Mouse (Mus musculus) splenic B cell, adult 2 months (primary cell): Measurements from ENCODE around the gene Wfdc3.
"Not testable (repeated sequence)": the region's sequence is repeated elsewhere in the genome, so short reads cannot be mapped to it uniquely, and the experiment has no call there.

ENCODE experiments used
- DNase-seq: peaks from one replicate; pipeline ENCODE4 v3.0.0-alpha.2; 2011; ENCODE audit warnings: low read depth, low spot score
- H3K27me3 ChIP-seq: 2 replicates; pipeline ENCODE4 v1.6.1; 2012; ENCODE audit warnings: mild to moderate bottlenecking, low read length, moderate library complexity, mixed read lengths; ENCODE audit not compliant: control insufficient read depth, poor library complexity, insufficient read depth, severe bottlenecking
- H3K36me3 ChIP-seq: 2 replicates; pipeline ENCODE4 v1.6.1; 2012; ENCODE audit warnings: mild to moderate bottlenecking, low read length, moderate library complexity, mixed read lengths; ENCODE audit not compliant: control insufficient read depth, poor library complexity, insufficient read depth, severe bottlenecking

Wfdc3 gene

DNA sequence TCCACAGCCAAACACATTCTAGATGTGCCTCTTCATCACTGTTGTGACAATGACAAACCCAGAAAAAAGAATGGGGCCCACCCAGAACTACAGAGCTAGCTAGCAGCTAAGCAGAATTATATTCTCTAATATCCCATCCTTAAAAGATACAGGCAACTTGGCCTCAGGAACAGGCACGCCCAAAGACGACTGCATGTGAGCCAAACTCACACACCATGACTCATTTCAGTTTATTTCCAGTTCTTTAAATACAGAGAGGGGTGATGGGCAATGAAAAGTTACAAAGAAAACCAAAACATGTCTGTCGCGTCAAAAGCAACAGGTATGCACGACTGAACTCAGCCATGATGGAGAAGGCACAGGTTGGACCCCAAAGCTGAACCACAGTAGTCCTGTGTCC, 10.3 kb downstream of the Wfdc3 start:
- no peaks in the 10 kb centered on the region for H3K36me3 ChIP-seq
- no peaks in the 10 kb centered on the region for H3K27me3 ChIP-seq
- DNase-seq = no peak

DNA sequence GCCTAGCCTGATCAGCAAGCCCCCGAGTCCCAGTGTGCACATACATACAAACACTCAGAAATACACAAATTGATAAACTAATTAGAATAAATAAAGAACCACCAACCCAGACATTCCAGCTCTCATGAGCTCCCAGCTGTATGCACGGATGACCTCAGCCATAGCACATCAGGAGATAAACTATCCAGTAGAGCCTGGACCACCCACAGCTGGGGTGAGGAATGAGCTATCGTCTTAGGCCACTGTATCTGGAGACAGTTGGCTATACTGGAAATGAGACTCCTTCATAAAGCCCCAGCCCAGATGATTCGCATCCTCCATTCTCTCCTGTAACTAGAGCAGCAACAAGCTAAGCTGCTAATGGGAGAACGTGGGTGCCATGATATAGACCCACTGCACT, 10.9 kb downstream of the Wfdc3 start:
- DNase-seq = no peak
- H3K36me3 ChIP-seq = no peaks in the 10 kb centered on the region
- H3K27me3 ChIP-seq = no peaks in the 10 kb centered on the region

DNA sequence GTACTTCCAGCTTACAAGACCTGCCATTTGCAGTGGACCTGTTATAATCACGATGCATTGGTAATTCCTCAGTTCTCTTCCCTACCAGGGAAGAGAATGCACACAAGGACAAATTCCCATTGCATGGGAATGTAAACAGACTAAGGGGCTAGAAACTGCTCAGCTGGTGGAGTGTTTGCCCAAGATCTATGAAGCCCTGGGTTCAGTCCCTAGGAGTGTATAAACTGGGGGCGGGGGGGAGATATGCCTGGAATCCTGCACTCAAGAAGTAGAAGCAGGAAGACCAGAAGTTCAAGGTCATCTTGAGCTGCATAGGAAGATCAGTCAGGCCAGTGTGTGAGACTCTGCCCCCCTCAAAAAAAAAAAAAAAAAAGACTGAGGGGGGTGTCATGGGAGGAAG, 12.5 kb downstream of the Wfdc3 start:
- Histone ChIP-seq H3K36me3 (no peaks in the 10 kb centered on the region), H3K27me3 (no peaks in the 10 kb centered on the region)
- DNase-seq = no peak

DNA sequence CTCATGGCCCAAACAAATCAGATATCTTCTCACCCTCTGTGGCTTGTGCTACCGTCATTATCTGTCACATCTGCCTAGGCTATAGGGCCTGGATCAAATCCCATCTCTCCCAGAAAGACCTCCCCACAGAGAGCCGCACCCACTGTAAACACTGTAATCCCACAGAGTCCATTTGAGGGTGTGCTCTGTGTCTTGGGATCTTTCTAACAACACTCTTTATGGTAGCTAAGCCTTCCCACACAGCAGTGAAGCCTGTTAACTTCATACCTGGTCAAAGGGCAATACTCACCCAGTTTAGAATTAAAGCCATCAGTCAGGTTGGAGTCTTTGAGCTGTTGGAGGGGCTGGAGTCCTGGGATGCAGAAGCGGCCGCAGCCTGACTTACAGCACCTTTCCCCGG, 14.0 kb downstream of the Wfdc3 start:
- H3K27me3 ChIP-seq = no peaks in the 10 kb centered on the region
- no peak for DNase-seq
- no peaks in the 10 kb centered on the region for H3K36me3 ChIP-seq

DNA sequence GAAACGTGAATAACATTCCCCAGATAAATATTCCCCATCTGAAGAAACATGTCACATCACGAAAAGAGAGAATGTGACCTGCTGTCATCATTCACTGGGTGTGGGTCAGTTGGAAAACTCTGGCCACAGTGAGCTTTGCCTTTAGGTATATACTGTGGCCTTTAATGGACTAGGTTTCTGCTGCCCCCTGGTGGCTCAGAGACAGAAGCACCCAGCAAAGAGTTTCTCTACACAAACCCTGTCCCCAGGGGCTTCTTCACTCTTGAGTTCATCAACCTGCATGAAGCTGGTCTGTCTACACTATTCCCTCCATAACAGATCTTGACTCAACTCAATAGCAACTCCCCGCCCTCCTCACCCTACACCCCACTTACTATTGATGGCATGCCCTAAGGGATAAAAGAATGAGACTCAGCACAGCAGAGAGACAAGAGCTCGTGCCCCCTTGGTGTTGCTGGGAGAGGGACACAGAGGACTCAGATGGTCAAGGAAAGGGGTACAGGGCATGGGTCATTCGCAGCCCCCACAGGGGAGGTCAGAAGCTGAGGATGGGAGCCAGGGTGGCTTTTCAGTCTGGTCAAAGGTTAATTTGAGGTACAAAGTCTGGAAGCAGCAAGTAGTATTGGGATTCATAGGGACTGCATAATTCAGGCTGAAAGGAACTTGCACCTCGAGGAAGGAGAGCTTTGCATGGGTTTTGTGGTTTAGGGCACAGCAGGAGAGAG, 19.7 kb downstream of the Wfdc3 start:
- peak; percentile 77 for DNase-seq
- H3K36me3 ChIP-seq = no peaks in the 10 kb centered on the region
- H3K27me3 ChIP-seq = no peaks in the 10 kb centered on the region

DNA sequence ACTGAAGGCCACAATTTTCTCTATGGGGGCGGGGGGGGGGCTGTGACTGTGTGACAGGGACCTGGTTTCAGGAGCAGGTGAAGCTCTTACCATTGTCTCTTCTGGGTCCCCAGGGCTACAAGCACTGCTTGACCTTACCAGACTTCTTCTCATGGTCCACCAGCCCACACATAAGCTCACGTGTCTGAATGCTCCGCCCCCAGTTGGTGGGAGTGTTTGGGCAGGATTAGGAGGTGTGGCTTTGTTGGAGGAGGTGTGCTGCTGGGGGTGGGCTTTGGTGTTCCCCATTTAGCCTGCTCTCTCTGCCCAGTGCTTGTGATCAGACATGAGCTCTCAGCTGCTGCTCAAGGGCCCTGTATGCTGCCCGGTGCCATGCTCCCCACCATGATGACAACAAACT, 22.5 kb downstream of the Wfdc3 start:
- DNase-seq = no peak
- H3K27me3 ChIP-seq = no peaks in the 10 kb centered on the region
- H3K36me3 ChIP-seq = no peaks in the 10 kb centered on the region

DNA sequence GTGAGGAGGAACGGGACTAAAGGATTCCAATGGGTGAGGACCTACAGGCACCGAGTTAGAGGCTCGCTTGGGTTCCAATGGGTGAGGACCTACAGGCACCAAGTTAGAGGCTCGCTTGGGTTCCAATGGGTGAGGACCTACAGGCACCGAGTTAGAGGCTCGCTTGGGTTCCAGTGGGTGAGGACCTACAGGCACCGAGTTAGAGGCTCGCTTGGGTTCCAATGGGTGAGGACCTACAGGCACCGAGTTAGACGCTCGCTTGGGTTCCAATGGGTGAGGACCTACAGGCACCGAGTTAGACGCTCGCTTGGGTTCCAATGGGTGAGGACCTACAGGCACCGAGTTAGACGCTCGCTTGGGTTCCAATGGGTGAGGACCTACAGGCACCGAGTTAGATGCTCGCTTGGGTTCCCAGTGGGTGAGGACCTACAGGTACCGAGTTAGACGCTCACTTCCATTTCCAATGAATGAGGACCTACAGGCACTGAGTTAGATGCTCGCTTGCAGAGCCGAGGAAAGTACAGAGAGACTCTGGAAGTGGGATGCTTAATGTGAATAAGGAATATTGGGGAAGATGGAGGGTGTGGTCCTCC, 29.4 kb downstream of the Wfdc3 start:
- not testable (repeated sequence) for DNase-seq, H3K36me3 ChIP-seq

DNA sequence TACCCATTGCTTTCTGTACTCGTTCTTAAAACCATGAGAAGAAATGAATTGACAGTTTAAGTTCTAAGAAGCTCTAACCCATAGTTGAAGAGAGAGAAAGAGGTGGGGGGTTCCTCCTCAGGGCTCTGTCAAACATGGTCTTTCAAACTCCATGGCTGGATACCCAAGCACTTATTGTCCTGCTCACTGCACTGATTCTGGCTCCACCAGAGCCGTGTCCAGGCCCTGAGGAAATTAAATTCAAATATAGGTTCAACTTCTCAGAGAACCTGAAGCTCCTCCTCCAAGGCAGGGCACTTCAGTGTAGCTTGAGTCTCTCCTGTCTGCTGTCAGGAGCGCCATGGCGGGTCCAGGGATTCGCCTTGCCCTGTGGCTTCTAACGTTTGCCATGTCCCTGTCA, 30.7 kb downstream of the Wfdc3 start, which contains the start of gene Spint5:
Gene Spint5 (plus strand): TSS at position 301 of the 400 bp plus-strand sequence.
- no peak for DNase-seq
- Histone ChIP-seq H3K27me3 (no peaks in the 10 kb centered on the region), H3K36me3 (no peaks in the 10 kb centered on the region)

More for the DNA sequence above, 29.4 kb downstream of the Wfdc3 start:
- H3K27me3 ChIP-seq = not testable (repeated sequence)

DNA sequence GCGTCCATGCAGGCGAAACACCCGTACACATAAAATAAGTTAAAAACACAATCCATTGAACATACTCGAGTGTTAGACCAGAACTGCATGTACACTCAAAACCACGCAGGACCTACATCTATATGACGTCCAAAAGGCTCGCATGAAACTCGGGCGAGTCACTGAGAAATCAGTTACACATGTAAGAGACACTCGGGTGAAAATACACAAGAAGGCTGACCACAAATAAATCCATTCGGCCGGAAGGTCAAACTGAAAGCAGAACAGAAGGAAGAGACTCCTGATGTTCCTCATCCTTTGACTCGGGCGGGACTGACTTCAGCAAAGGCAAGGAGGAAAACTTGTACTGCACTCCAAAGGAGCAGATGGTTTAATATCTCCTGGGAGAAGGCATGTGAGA, 39.7 kb downstream of the Wfdc3 start:
- no peak for DNase-seq
- no peaks in the 10 kb centered on the region for H3K36me3 ChIP-seq
- H3K27me3 ChIP-seq = no peaks in the 10 kb centered on the region

DNA sequence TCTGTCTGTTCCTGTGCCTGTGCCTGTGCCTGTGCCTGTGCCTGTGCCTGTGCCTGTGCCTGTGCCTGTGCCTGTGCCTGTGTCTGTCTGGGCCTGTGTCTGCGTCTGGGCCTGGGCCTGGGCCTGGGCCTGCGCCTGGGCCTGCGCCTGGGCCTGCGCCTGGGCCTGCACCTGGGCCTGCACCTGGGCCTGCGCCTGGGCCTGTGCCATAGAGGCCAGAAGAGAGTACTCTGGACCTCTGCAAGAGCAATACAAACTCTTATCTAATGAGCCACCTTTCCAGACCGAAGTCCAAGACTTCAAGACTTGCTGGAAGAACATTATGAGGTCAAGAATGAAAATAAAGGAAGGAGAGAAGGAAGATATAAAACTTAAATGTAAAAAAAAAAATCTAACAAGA, 40.4 kb downstream of the Wfdc3 start:
- no peak for DNase-seq
- Histone ChIP-seq H3K36me3 (no peaks in the 10 kb centered on the region), H3K27me3 (no peaks in the 10 kb centered on the region)

DNA sequence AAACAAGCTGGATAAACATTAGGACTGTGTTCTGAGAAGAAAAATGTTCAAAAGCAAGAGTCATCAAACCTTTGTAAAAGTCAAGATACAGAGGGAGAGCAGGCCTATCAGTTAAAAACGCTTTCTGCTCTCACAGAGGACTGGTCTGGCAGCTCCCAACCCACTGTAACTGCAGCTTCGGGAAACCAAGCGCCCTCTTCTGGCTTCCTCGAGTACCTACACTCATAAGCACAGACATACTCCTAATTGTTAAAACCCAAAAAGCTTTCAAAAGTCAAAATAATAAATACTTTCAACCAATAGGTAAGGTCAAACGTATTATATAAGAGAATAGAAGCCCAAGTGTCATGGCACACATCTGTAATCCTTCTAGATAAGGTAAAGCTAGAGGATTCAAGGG, 41.5 kb downstream of the Wfdc3 start:
- Histone ChIP-seq H3K27me3 (no peaks in the 10 kb centered on the region), H3K36me3 (no peaks in the 10 kb centered on the region)
- no peak for DNase-seq

DNA sequence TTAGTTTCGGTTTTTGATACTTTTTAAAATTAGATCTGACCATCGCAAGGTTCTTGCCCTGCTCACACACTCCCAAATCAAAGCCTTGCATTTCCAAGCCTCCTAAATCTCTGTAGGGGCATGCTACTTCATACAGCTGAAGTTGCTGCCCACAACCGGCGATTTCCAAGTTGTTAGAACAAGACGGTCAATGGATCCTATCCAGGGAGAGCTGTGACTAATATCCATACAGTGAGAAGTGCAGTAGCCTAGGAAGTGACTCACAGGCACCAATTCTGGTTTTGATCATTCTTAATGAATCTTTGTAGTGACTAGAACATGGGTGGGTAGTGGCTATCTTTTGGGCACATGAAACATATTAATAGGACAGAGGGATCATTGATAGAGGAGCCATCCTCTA, 44.0 kb downstream of the Wfdc3 start:
- Histone ChIP-seq H3K36me3 (no peaks in the 10 kb centered on the region), H3K27me3 (no peaks in the 10 kb centered on the region)
- DNase-seq = no peak

DNA sequence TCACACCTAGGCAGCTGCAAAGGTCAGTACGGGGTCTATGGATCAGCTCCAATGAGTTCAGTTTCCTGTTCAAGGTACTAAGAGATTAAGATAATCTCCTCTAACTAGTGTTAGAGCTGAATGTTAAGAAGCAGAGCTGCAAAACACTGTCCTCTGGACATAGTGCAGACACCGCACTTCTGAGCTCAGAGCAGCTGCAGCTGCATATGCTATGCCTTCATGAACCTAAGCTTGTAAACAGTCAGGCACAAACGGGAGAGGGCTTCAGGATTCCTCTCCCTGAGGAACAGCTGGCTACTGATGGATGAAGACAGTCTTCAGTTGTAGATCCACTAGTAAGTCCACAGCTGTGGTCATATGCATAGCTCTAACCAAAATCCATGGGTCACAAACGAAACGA, 44.8 kb downstream of the Wfdc3 start:
- Histone ChIP-seq H3K36me3 (no peaks in the 10 kb centered on the region), H3K27me3 (no peaks in the 10 kb centered on the region)
- DNase-seq = no peak

DNA sequence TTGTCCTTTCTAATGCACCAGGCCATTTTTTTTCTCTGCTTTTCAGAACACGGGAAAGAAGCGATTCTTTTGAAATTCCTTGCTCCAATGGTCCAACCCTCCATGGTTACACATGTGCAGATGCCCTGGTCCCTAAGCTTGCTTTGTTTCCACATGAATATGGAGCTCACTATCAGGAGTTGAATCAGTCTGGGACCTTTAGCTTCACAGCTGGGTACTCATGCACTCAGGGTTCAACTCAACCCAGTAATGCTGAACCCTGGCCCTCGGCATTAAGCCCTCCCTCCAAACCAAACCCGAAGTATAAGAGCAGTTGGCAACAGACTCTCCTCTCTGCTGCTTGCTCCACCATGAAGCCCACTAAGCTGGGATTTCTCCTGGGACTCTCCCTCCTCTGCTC, 47.5 kb downstream of the Wfdc3 start, which contains the start of gene Spint4:
Gene Spint4 (plus strand): TSS at position 301 of the 400 bp plus-strand sequence.
- no peak for DNase-seq
- H3K27me3 ChIP-seq = no peaks in the 10 kb centered on the region
- no peaks in the 10 kb centered on the region for H3K36me3 ChIP-seq

DNA sequence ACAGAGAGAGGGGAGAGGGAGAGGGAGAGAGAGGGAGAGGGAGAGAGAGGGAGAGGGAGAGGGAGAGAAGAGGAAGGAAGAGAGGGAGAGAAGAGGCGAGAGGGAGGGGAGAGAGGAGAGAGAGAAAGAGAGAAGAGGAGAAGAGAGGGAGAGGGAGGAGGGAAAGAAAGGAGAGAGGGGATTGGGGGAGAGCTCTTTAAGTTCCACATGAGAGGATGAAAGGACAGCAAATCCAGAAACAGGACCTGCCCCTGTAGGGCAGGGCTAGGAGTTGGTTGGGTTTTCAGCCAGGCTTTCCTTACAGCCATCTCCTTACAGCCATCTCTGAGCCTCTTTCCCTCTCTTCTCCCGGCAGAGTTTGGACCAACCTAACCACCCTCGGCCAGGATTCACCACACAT, 60.9 kb downstream of the Wfdc3 start, which contains the start of gene Wfdc13:
Gene Wfdc13 (plus strand): TSS at position 301 of the 400 bp plus-strand sequence.
- no peaks in the 10 kb centered on the region for H3K27me3 ChIP-seq
- no peak for DNase-seq
- H3K36me3 ChIP-seq = no peaks in the 10 kb centered on the region
